Mouse (Mus musculus): ENCODE measurements around the gene Fbxl16. TPM values are rescaled to one million over a fixed set of nuclear protein-coding genes. Genes with fewer than 3 reads are reported as not detected.
"Not testable (repeated sequence)": the region's sequence is repeated elsewhere in the genome, so short reads cannot be mapped to it uniquely, and the experiment has no call there.

Fbxl16 gene
- polyA plus RNA-seq, 1 experiment from 2014 or later = 50.8 TPM

- Histone ChIP-seq H3K27me3 (replicated peaks) (no peaks in the 10 kb centered on the region; the same call in 1 of the 2 replicates), H3K9ac (peak within 1 kb of the TSS; percentile 48), H3K9me3 (no peaks in the 10 kb centered on the region), H3K4me3 (peak within 1 kb of the TSS; percentile 57), H3K36me3 (replicated peaks) (no peaks in the 10 kb centered on the region), H3K27ac (peak within 1 kb of the TSS; percentile 59), H3K4me1 (peaks cover 48% of the 10 kb centered on the region), H3K4me2 (peak within 1 kb of the TSS; percentile 92)
- 0% methylated on average over 35 of the region's 35 CpGs for WGBS
- ATAC-seq (replicated peaks) = peak; percentile 44; the same call in 1 of the 2 replicates
These were observed 11.9 kb upstream of the Fbxl16 start, which contains the start of gene Metrn for GRCm38 (mm10) chr17:25796951-25797369. TSS of gene Metrn (minus strand) at chr17:25797136.

GRCm38 (mm10) chr17:25801029-25801428 is 7.9 kb upstream of the Fbxl16 start:
- H3K4me2 ChIP-seq = no peak overlapping the region
- no peak overlapping the region for H3K27ac ChIP-seq
- H3K36me3 ChIP-seq (replicated peaks) = no peaks in the 10 kb centered on the region
- H3K4me3 ChIP-seq = no peak overlapping the region
- no peaks in the 10 kb centered on the region for H3K9me3 ChIP-seq
- H3K4me1 ChIP-seq = peaks cover 44% of the 10 kb centered on the region
- H3K9ac ChIP-seq = no peak overlapping the region
- WGBS = 11% methylated on average over 6 of the region's 6 CpGs
- ATAC-seq (replicated peaks) = no peak
- H3K27me3 ChIP-seq (replicated peaks) = no peaks in the 10 kb centered on the region; the same call in 1 of the 2 replicates

- Histone ChIP-seq H3K4me2 (peak overlapping the region; percentile 43), H3K4me3 (peak overlapping the region; percentile 18), H3K27me3 (replicated peaks) (no peaks in the 10 kb centered on the region), H3K27ac (peak overlapping the region; percentile 93), H3K36me3 (replicated peaks) (no peaks in the 10 kb centered on the region), H3K4me1 (peaks cover 31% of the 10 kb centered on the region), H3K9me3 (no peaks in the 10 kb centered on the region), H3K9ac (peak overlapping the region; percentile 31)
- WGBS = 9% methylated on average over 10 of the region's 10 CpGs
- peak; percentile 94 for ATAC-seq (replicated peaks)
These were observed 5.9 kb upstream of the Fbxl16 start for GRCm38 (mm10) chr17:25802825-25803517.

DNA sequence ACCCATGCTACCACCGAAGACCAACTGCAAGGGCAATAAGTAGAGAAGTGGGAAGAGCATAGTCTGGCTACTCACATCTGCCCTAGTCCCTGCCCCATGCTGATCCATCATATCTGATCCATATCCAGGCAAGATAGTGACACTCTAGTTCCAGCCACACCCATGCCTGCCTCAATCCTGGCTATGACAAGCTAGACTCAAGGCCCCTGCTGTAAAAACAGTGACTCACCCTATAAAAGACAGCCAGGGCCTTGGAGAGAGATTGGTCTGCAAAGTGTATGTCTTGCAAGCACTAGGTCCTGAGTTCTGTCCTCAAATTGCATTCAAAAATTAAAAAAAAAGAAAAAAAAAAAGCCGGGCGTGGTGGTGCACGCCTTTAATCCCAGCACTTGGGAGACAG is 2.4 kb upstream of the Fbxl16 start:
- no peaks in the 10 kb centered on the region for H3K27me3 ChIP-seq (replicated peaks)
- H3K4me2 ChIP-seq = no peak overlapping the region
- no peak for ATAC-seq (replicated peaks)
- H3K9ac ChIP-seq = no peak overlapping the region
- WGBS = 87% methylated on average over 4 of the region's 4 CpGs
- H3K4me3 ChIP-seq = no peak overlapping the region
- H3K9me3 ChIP-seq = no peaks in the 10 kb centered on the region
- H3K27ac ChIP-seq = no peak overlapping the region
- H3K4me1 ChIP-seq = peaks cover 51% of the 10 kb centered on the region
- no peaks in the 10 kb centered on the region for H3K36me3 ChIP-seq (replicated peaks)

DNA sequence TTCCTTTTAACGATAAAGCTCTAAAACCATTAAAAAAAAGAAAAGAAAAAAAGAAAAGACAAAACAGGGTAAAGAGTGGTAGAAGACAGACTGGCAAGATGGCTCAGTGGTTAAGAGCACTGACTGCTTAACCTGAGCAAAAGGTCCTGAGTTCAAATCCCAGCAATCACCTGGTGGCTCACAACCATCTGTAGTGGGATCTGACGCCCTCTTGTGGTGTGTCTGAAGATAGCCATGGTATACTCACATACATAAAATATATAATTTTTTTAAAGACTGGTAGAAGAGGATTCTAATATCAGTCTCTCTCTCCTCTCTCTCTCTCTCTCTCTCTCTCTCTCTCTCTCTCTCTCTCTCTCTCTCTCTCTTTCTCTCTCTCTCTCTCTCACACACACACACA is 1.4 kb upstream of the Fbxl16 start:
- peaks cover 52% of the 10 kb centered on the region for H3K4me1 ChIP-seq
- H3K9me3 ChIP-seq; ATAC-seq (replicated peaks); H3K27ac ChIP-seq; H3K4me3 ChIP-seq; H3K27me3 ChIP-seq (replicated peaks); H3K9ac ChIP-seq; H3K36me3 ChIP-seq (replicated peaks); H3K4me2 ChIP-seq: not testable (repeated sequence)
- WGBS = 43% methylated on average over 2 of the region's 2 CpGs

GRCm38 (mm10) chr17:25808028-25808427 is 857 bp upstream of the Fbxl16 start:
- WGBS = 30% methylated on average over 5 of the region's 5 CpGs
- H3K9me3 ChIP-seq = no peaks in the 10 kb centered on the region
- peak overlapping the region; percentile 98 for H3K9ac ChIP-seq
- peak overlapping the region; percentile 99 for H3K27ac ChIP-seq
- H3K27me3 ChIP-seq (replicated peaks) = no peaks in the 10 kb centered on the region
- peaks cover 52% of the 10 kb centered on the region for H3K4me1 ChIP-seq
- H3K36me3 ChIP-seq (replicated peaks) = no peaks in the 10 kb centered on the region
- peak overlapping the region; percentile 79 for H3K4me3 ChIP-seq
- peak overlapping the region; percentile 97 for H3K4me2 ChIP-seq
- no peak for ATAC-seq (replicated peaks)

GRCm38 (mm10) chr17:25809606-25810340 is 888 bp downstream of the Fbxl16 start:
- Histone ChIP-seq H3K9ac (peak overlapping the region; percentile 98), H3K4me3 (peak overlapping the region; percentile 79), H3K9me3 (no peaks in the 10 kb centered on the region), H3K4me1 (peaks cover 46% of the 10 kb centered on the region), H3K27ac (peak overlapping the region; percentile 99), H3K4me2 (peak overlapping the region; percentile 97), H3K36me3 (replicated peaks) (no peaks in the 10 kb centered on the region), H3K27me3 (replicated peaks) (no peaks in the 10 kb centered on the region)
- peak; percentile 58 for ATAC-seq (replicated peaks)
- WGBS = 6% methylated on average over 25 of the region's 25 CpGs

- WGBS = 81% methylated on average over 4 of the region's 4 CpGs
- H3K9me3 ChIP-seq = no peaks in the 10 kb centered on the region
- H3K4me3 ChIP-seq = peak overlapping the region; percentile 79; the same call in 1 of the 2 replicates
- no peak for ATAC-seq (replicated peaks)
- peak overlapping the region; percentile 98; the same call in 1 of the 2 replicates for H3K9ac ChIP-seq
- peak overlapping the region; percentile 97 for H3K4me2 ChIP-seq
- no peaks in the 10 kb centered on the region for H3K36me3 ChIP-seq (replicated peaks)
- no peak overlapping the region for H3K27ac ChIP-seq
- no peaks in the 10 kb centered on the region for H3K27me3 ChIP-seq (replicated peaks)
- H3K4me1 ChIP-seq = peaks cover 46% of the 10 kb centered on the region
These were observed 2.0 kb downstream of the Fbxl16 start for GRCm38 (mm10) chr17:25810890-25811289.

DNA sequence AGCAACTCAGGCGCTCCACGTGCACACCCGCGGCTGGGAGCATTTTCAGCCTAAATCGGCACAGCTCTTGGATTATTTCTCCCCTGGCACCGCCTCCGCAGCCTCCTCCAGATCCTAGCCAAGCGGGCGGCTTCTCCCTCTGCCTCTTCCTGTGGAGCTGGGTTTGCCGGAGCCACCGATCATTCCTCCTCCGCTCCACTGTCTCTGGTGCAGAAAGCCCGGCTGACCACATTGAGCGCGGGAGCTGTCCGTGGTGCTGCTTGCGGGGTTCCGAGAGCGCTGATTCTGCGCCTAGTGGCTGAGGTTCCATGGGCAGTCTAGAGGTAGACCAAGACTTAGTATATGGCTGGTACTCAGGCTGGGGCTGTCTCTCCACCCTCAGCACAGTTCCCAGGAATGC is 4.6 kb downstream of the Fbxl16 start:
- no peak overlapping the region for H3K4me3 ChIP-seq
- peaks cover 10% of the 10 kb centered on the region for H3K27me3 ChIP-seq (replicated peaks)
- H3K27ac ChIP-seq = no peak overlapping the region
- peak overlapping the region; percentile 23 for H3K9ac ChIP-seq
- no peaks in the 10 kb centered on the region for H3K9me3 ChIP-seq
- 1% methylated on average over 20 of the region's 20 CpGs for WGBS
- ATAC-seq (replicated peaks) = no peak
- peaks cover 12% of the 10 kb centered on the region for H3K36me3 ChIP-seq (replicated peaks)
- peak overlapping the region; percentile 30 for H3K4me2 ChIP-seq
- H3K4me1 ChIP-seq = peaks cover 38% of the 10 kb centered on the region

DNA sequence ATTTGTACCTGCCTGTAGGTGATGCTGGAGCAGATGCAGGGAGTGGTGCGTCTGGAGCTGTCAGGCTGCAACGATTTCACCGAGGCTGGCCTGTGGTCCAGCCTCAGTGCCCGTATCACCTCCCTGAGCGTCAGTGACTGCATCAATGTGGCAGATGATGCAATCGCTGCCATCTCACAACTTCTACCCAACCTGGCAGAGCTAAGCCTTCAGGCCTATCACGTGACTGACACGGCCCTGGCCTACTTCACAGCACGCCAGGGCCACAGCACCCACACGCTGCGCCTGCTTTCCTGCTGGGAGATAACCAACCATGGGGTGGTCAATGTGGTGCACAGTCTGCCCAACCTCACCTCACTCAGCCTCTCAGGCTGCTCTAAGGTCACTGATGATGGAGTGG is 8.8 kb downstream of the Fbxl16 start:
- no peak overlapping the region for H3K27ac ChIP-seq
- no peak overlapping the region for H3K4me3 ChIP-seq
- peaks cover 12% of the 10 kb centered on the region for H3K27me3 ChIP-seq (replicated peaks)
- 86% methylated on average over 11 of the region's 11 CpGs for WGBS
- ATAC-seq (replicated peaks) = no peak
- no peaks in the 10 kb centered on the region for H3K9me3 ChIP-seq
- H3K4me1 ChIP-seq = peaks cover 9% of the 10 kb centered on the region
- H3K36me3 ChIP-seq (replicated peaks) = peaks cover 16% of the 10 kb centered on the region
- H3K9ac ChIP-seq = no peak overlapping the region
- no peak overlapping the region for H3K4me2 ChIP-seq

- H3K9me3 ChIP-seq = no peaks in the 10 kb centered on the region
- H3K27me3 ChIP-seq (replicated peaks) = peaks cover 12% of the 10 kb centered on the region
- H3K9ac ChIP-seq = no peak overlapping the region
- H3K4me1 ChIP-seq = peaks cover 6% of the 10 kb centered on the region
- WGBS = 10% methylated on average over 46 of the region's 46 CpGs
- H3K4me2 ChIP-seq = no peak overlapping the region
- H3K27ac ChIP-seq = no peak overlapping the region
- H3K36me3 ChIP-seq (replicated peaks) = peaks cover 16% of the 10 kb centered on the region
- no peak for ATAC-seq (replicated peaks)
- H3K4me3 ChIP-seq = no peak overlapping the region
These were observed 10.2 kb downstream of the Fbxl16 start for GRCm38 (mm10) chr17:25818851-25819780.

DNA sequence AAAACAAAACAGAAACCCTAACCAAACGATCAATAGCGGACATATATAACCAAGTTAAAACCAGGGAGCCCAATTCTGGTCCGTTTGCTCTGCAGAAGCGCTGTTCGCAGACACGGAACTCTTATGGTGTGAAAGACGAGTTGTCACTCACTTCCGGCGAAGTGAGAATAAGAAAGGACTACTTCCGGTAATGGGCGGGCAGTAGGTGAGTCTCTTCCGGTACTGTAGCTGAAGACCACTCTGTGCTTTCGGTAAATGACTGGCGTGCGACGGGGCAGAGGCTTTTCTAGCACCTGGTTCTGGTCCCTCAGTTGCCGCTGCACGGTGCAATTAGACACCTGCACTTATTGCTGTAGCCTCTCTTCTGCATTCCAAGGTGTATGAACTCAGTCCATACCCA is 14.6 kb downstream of the Fbxl16 start, which contains the start of gene Wdr24:
Gene Wdr24, plus strand, starts transcription at position 176 of the 400 bp plus-strand sequence.
- Histone ChIP-seq H3K27me3 (replicated peaks) (peaks cover 2% of the 10 kb centered on the region; the same call in 1 of the 2 replicates), H3K4me1 (peaks cover 49% of the 10 kb centered on the region)
- ATAC-seq (replicated peaks) = peak; percentile 74

More for the DNA sequence above, 14.6 kb downstream of the Fbxl16 start, which contains the start of gene Wdr24:
- Histone ChIP-seq H3K4me3 (peak within 1 kb of the TSS; percentile 74), H3K27ac (peak within 1 kb of the TSS; percentile 76), H3K9me3 (no peaks in the 10 kb centered on the region), H3K36me3 (replicated peaks) (peaks cover 16% of the 10 kb centered on the region), H3K4me2 (peak within 1 kb of the TSS; percentile 98), H3K9ac (peak within 1 kb of the TSS; percentile 74)
- under 1% methylated on average over 18 of the region's 18 CpGs for WGBS
